Comparison of ENCODE assay signal across 14 mouse cellular contexts in genomic region chr9:122437464-122437863, GRCm38 (mm10).
DNase-seq lines count a peak whose midpoint lies in the region; ATAC-seq and TF ChIP-seq lines count a peak whose summit lies in the region.
"Had no signal": no experiment of that assay in that cellular context is flagged by ENCODE, and none has a peak within 500 bp of the region (broad histone marks: within the 10 kb centered on the region; RNA-seq: fewer than 3 reads in every experiment).

No protein-coding gene starts in this region.

- WGBS in intestine, embryonic 16.5 days: 75% methylated on average over 4 of the region's 4 CpGs

- no peaks in the 10 kb centered on the region for H3K36me3 ChIP-seq in intestine, embryonic 16.5 days (ENCODE audit: control insufficient read depth, insufficient read depth, low read length)
- H3K36me3 ChIP-seq: liver, embryonic 13.5 days; midbrain, embryonic 12.5 days had no signal

- no peaks in the 10 kb centered on the region for H3K9me3 ChIP-seq in intestine, embryonic 16.5 days (ENCODE audit: control insufficient read depth, low read length)
- H3K9me3 ChIP-seq: liver, embryonic 13.5 days; midbrain, embryonic 12.5 days had no signal

- intact Hi-C loops in gastrocnemius, adult 2 months (cut with DNase I): no loop called here

- H3K4me2 ChIP-seq in intestine, embryonic 16.5 days (ENCODE audit: low read depth, low read length): no peak overlapping the region
- H3K4me2 ChIP-seq: liver, embryonic 13.5 days; midbrain, embryonic 12.5 days had no signal

- H3K9ac ChIP-seq in intestine, embryonic 16.5 days (ENCODE audit: low read depth, low read length): no peak overlapping the region
- H3K9ac ChIP-seq: liver, embryonic 13.5 days; midbrain, embryonic 12.5 days had no signal

- no peak for TF ChIP-seq CTCF in gastrocnemius, adult 2 months (IDR thresholded peaks at IDR 0.05)

- peak; percentile 37 for DNase-seq in gastrocnemius, postnatal 10 days
- DNase-seq in gastrocnemius, adult 2 months: no peak
- peak; percentile 84 for DNase-seq in 3134 (ENCODE audit: extremely low read depth, insufficient read length, low spot score)
- DNase-seq in adrenal gland, adult 8-10 months: peak; percentile 35
- DNase-seq in frontal cortex, postnatal 36 days (ENCODE audit: low spot score in 2 of 2): peak; percentile 40 to 52
- no peak for DNase-seq in neural tube, embryonic 10.5 days (ENCODE audit: extremely low spot score, low spot score)
- DNase-seq in ovary, postnatal 14 days (ENCODE audit: low spot score): no peak
- DNase-seq: embryo, embryonic 11 days; gastrocnemius, postnatal 25 days; kidney, postnatal 36 days; liver, embryonic 13.5 days had no signal

- no peak overlapping the region for H3K27ac ChIP-seq in gastrocnemius, adult 2 months
- no peak overlapping the region for H3K27ac ChIP-seq in intestine, embryonic 16.5 days (ENCODE audit: low read length)
- H3K27ac ChIP-seq: liver, embryonic 13.5 days; midbrain, embryonic 12.5 days had no signal

- H3K4me3 ChIP-seq in gastrocnemius, adult 2 months: no peak overlapping the region
- no peak overlapping the region for H3K4me3 ChIP-seq in intestine, embryonic 16.5 days (ENCODE audit: low read length)
- H3K4me3 ChIP-seq: liver, embryonic 13.5 days; midbrain, embryonic 12.5 days had no signal

- no peaks in the 10 kb centered on the region for H3K27me3 ChIP-seq in intestine, embryonic 16.5 days (replicated peaks; ENCODE audit: control insufficient read depth, insufficient read depth, low read length)
- H3K27me3 ChIP-seq: liver, embryonic 13.5 days; midbrain, embryonic 12.5 days had no signal

- ATAC-seq in intestine, embryonic 16.5 days: no peak
- ATAC-seq: activated CD4-positive, CD25-positive, alpha-beta regulatory T cell, adult 4 months had no signal

- no peaks in the 10 kb centered on the region for H3K4me1 ChIP-seq in intestine, embryonic 16.5 days (ENCODE audit: control insufficient read depth, insufficient read depth, low read length)
- H3K4me1 ChIP-seq: liver, embryonic 13.5 days; midbrain, embryonic 12.5 days had no signal

Comparison
In these comparisons a context has a peak if more than half of its experiments do, and no peak if none do; other contexts are left out.
1. DNase-seq: peak in gastrocnemius, postnatal 10 days (single experiment), 3134 (single experiment), adrenal gland, adult 8-10 months (single experiment) and frontal cortex, postnatal 36 days (2 of 2); none in gastrocnemius, adult 2 months (single experiment), neural tube, embryonic 10.5 days (single experiment) and ovary, postnatal 14 days (single experiment).